9 mouse cellular contexts compared by ENCODE assay signal in the genomic region with DNA sequence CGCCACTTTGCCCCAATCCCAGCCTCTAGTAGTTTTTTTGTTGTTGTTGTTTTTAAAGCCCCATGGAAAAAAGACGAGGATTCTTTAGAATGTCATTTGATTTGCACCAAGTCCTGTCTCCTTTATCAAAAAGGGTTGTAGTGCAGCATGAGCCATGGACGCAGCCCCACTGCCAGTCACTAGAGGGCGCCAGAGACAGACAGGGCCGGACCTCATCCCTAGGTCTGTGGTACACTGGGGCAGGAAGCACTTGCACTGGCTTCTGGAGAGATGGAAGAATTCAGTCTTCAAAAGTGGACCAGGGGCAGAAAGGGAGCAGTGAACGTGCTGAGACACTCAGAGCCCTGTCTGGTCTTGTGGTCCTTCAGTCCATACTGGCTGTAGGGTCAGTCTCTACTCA. TPM values are rescaled to one million over a fixed set of nuclear protein-coding genes. Genes with fewer than 3 reads are reported as not detected.
DNase-seq lines count a peak whose midpoint lies in the region; ATAC-seq and TF ChIP-seq lines count a peak whose summit lies in the region.
"Had no signal": no experiment of that assay in that cellular context is flagged by ENCODE, and none has a peak within 500 bp of the region (broad histone marks: within the 10 kb centered on the region; RNA-seq: fewer than 3 reads in every experiment).

No protein-coding gene starts in this region.

- DNase-seq in midbrain, embryonic 11.5 days (ENCODE audit: low spot score, missing footprints), result peak; percentile 99
- peak; percentile 90 for DNase-seq in embryo, embryonic 10 days (ENCODE audit: low spot score)
- peak; percentile 98 for DNase-seq in heart, adult 11 months
- peak; percentile 94 for DNase-seq in kidney, postnatal 10 days
- DNase-seq in thymus, adult 2 months, result peak; percentile 89

- H3K4me1 ChIP-seq in midbrain, embryonic 11.5 days (ENCODE audit: control insufficient read depth, insufficient read depth, low read length), result peaks cover 12% of the 10 kb centered on the region
- H3K4me1 ChIP-seq in midbrain, embryonic 15.5 days, result peaks cover 30% of the 10 kb centered on the region
- H3K4me1 ChIP-seq in liver, embryonic 12.5 days, result peaks cover 37% of the 10 kb centered on the region
- H3K4me1 ChIP-seq in neural tube, embryonic 15.5 days, result peaks cover 31% of the 10 kb centered on the region
- peaks cover 14% of the 10 kb centered on the region for H3K4me1 ChIP-seq in thymus, adult 2 months (replicated peaks; ENCODE audit: control insufficient read depth, insufficient read depth, low read length)

- no peak overlapping the region for H3K4me3 ChIP-seq in midbrain, embryonic 11.5 days (ENCODE audit: low read depth, low read length)
- H3K4me3 ChIP-seq in midbrain, embryonic 15.5 days, result no peak overlapping the region
- H3K4me3 ChIP-seq in liver, embryonic 12.5 days, result no peak overlapping the region
- H3K4me3 ChIP-seq in neural tube, embryonic 15.5 days (replicated peaks), result 0 out of 2 replicates have a peak overlapping the region, but pooled peaks have one; percentile 4
- no peak overlapping the region for H3K4me3 ChIP-seq in thymus, adult 2 months (ENCODE audit: control insufficient read depth, insufficient read depth, low read length)

- H3K27me3 ChIP-seq in midbrain, embryonic 11.5 days (ENCODE audit: control insufficient read depth, insufficient read depth, low read length), result no peaks in the 10 kb centered on the region
- H3K27me3 ChIP-seq in midbrain, embryonic 15.5 days (replicated peaks), result no peaks in the 10 kb centered on the region
- H3K27me3 ChIP-seq in liver, embryonic 12.5 days (replicated peaks), result no peaks in the 10 kb centered on the region
- no peaks in the 10 kb centered on the region for H3K27me3 ChIP-seq in neural tube, embryonic 15.5 days (replicated peaks)
- no peaks in the 10 kb centered on the region for H3K27me3 ChIP-seq in thymus, adult 2 months (ENCODE audit: control insufficient read depth, insufficient read depth, low read length)
- H3K27me3 ChIP-seq: embryonic facial prominence, embryonic 12.5 days had no signal

- no peak overlapping the region for H3K9ac ChIP-seq in midbrain, embryonic 11.5 days (ENCODE audit: low read length)
- H3K9ac ChIP-seq in midbrain, embryonic 15.5 days, result no peak overlapping the region
- no peak overlapping the region for H3K9ac ChIP-seq in liver, embryonic 12.5 days
- no peak overlapping the region for H3K9ac ChIP-seq in neural tube, embryonic 15.5 days (replicated peaks)
- H3K9ac ChIP-seq: embryonic facial prominence, embryonic 12.5 days had no signal

- no peak for TF ChIP-seq POLR2A in thymus, adult 2 months (IDR thresholded peaks at IDR 0.05; ENCODE audit: control insufficient read depth, extremely low read depth, insufficient read depth, low read length, poor library complexity)

- WGBS in midbrain, embryonic 11.5 days, result 41% methylated on average over 6 of the region's 6 CpGs
- 35% methylated on average over 6 of the region's 6 CpGs for WGBS in midbrain, embryonic 15.5 days
- WGBS in liver, embryonic 12.5 days (ENCODE audit: insufficient replicate concordance), result 25% methylated on average over 6 of the region's 6 CpGs
- 40% methylated on average over 6 of the region's 6 CpGs for WGBS in neural tube, embryonic 15.5 days
- 29% methylated on average over 6 of the region's 6 CpGs for WGBS in thymus, adult 2 months

- H3K9me3 ChIP-seq in midbrain, embryonic 11.5 days (ENCODE audit: control insufficient read depth, low read length), result no peaks in the 10 kb centered on the region
- no peaks in the 10 kb centered on the region for H3K9me3 ChIP-seq in midbrain, embryonic 15.5 days
- no peaks in the 10 kb centered on the region for H3K9me3 ChIP-seq in liver, embryonic 12.5 days (replicated peaks)
- H3K9me3 ChIP-seq in neural tube, embryonic 15.5 days (replicated peaks), result no peaks in the 10 kb centered on the region
- H3K9me3 ChIP-seq: embryonic facial prominence, embryonic 12.5 days had no signal

- no peak for ATAC-seq in midbrain, embryonic 11.5 days (ENCODE audit: low FRiP score)
- ATAC-seq in midbrain, embryonic 15.5 days (replicated peaks), result no peak
- ATAC-seq in liver, embryonic 12.5 days, result no peak
- no peak for ATAC-seq in neural tube, embryonic 15.5 days (ENCODE audit: low FRiP score)

- peaks cover 39% of the 10 kb centered on the region for H3K36me3 ChIP-seq in midbrain, embryonic 11.5 days (ENCODE audit: control insufficient read depth, insufficient read depth, low read length)
- peaks cover 36% of the 10 kb centered on the region for H3K36me3 ChIP-seq in midbrain, embryonic 15.5 days (replicated peaks)
- peaks cover 63% of the 10 kb centered on the region for H3K36me3 ChIP-seq in liver, embryonic 12.5 days
- peaks cover 48% of the 10 kb centered on the region for H3K36me3 ChIP-seq in neural tube, embryonic 15.5 days
- peaks cover 28% of the 10 kb centered on the region for H3K36me3 ChIP-seq in thymus, adult 2 months (ENCODE audit: control insufficient read depth, insufficient read depth, low read length)

- TF ChIP-seq CTCF in thymus, adult 2 months (IDR thresholded peaks at IDR 0.05; ENCODE audit: borderline replicate concordance, control insufficient read depth, extremely low read depth, insufficient read depth, low read length, poor library complexity), result peak; percentile 95

- no peak overlapping the region for H3K4me2 ChIP-seq in midbrain, embryonic 11.5 days
- H3K4me2 ChIP-seq in midbrain, embryonic 15.5 days, result no peak overlapping the region
- no peak overlapping the region for H3K4me2 ChIP-seq in liver, embryonic 12.5 days
- H3K4me2 ChIP-seq in neural tube, embryonic 15.5 days, result no peak overlapping the region

- no peak overlapping the region for H3K27ac ChIP-seq in midbrain, embryonic 11.5 days (ENCODE audit: low read depth, low read length)
- no peak overlapping the region for H3K27ac ChIP-seq in midbrain, embryonic 15.5 days
- 0 out of 2 replicates have a peak overlapping the region, but pooled peaks have one; percentile 91 for H3K27ac ChIP-seq in liver, embryonic 12.5 days
- H3K27ac ChIP-seq in neural tube, embryonic 15.5 days (replicated peaks), result no peak overlapping the region
- H3K27ac ChIP-seq in thymus, adult 2 months (ENCODE audit: control insufficient read depth, insufficient read depth, low read length), result no peak overlapping the region

RNA-seq across cellular contexts. Expression of a gene that starts 3.3 kb away (rescaled TPM):
- polyA plus RNA-seq in midbrain, embryonic 11.5 days (2014; fragmentation: Nextera tagmentation; extraction: Ambion mirVana), result 276 and 281 TPM in 2 replicates
- 697 and 717 TPM in 2 replicates for polyA plus RNA-seq in midbrain, embryonic 15.5 days (2015; fragmentation: Nextera tagmentation; extraction: Ambion mirVana)
- polyA plus RNA-seq in liver, embryonic 12.5 days (2016; fragmentation: Nextera tagmentation; extraction: Ambion mirVana), result 248 and 262 TPM in 2 replicates
- polyA plus RNA-seq in neural tube, embryonic 15.5 days (2015; fragmentation: Nextera tagmentation; extraction: Ambion mirVana), result 605 and 615 TPM in 2 replicates
- 242 and 260 TPM in 2 replicates for polyA plus RNA-seq in thymus, adult 2 months (2012; rRNA removed)

RNA-seq across cellular contexts. Expression of a gene that starts 8.4 kb away (rescaled TPM):
- 20.8 and 21.8 TPM in 2 replicates for polyA plus RNA-seq in midbrain, embryonic 11.5 days (2014; fragmentation: Nextera tagmentation; extraction: Ambion mirVana)
- polyA plus RNA-seq in midbrain, embryonic 15.5 days (2015; fragmentation: Nextera tagmentation; extraction: Ambion mirVana), result 56.5 and 58.2 TPM in 2 replicates
- 4.0 and 4.3 TPM in 2 replicates for polyA plus RNA-seq in liver, embryonic 12.5 days (2016; fragmentation: Nextera tagmentation; extraction: Ambion mirVana)
- polyA plus RNA-seq in neural tube, embryonic 15.5 days (2015; fragmentation: Nextera tagmentation; extraction: Ambion mirVana), result 55.5 and 59.0 TPM in 2 replicates
- polyA plus RNA-seq in thymus, adult 2 months (2012; rRNA removed), result 4.4 and 6.8 TPM in 2 replicates

RNA-seq across cellular contexts. Expression of a gene that starts 14.4 kb away (rescaled TPM):
- polyA plus RNA-seq in midbrain, embryonic 11.5 days (2014; fragmentation: Nextera tagmentation; extraction: Ambion mirVana), result 55.6 and 65.9 TPM in 2 replicates
- 61.9 and 66.8 TPM in 2 replicates for polyA plus RNA-seq in midbrain, embryonic 15.5 days (2015; fragmentation: Nextera tagmentation; extraction: Ambion mirVana)
- 50.4 and 55.9 TPM in 2 replicates for polyA plus RNA-seq in liver, embryonic 12.5 days (2016; fragmentation: Nextera tagmentation; extraction: Ambion mirVana)
- polyA plus RNA-seq in neural tube, embryonic 15.5 days (2015; fragmentation: Nextera tagmentation; extraction: Ambion mirVana), result 56.8 and 70.2 TPM in 2 replicates
- 227 and 277 TPM in 2 replicates for polyA plus RNA-seq in thymus, adult 2 months (2012; rRNA removed)

RNA-seq across cellular contexts. Expression of a gene that starts 15.4 kb away (rescaled TPM):
- polyA plus RNA-seq in midbrain, embryonic 11.5 days (2014; fragmentation: Nextera tagmentation; extraction: Ambion mirVana), result 56.0 and 62.2 TPM in 2 replicates
- 10.0 and 12.3 TPM in 2 replicates for polyA plus RNA-seq in midbrain, embryonic 15.5 days (2015; fragmentation: Nextera tagmentation; extraction: Ambion mirVana)
- polyA plus RNA-seq in liver, embryonic 12.5 days (2016; fragmentation: Nextera tagmentation; extraction: Ambion mirVana), result 23.6 and 25.4 TPM in 2 replicates
- polyA plus RNA-seq in neural tube, embryonic 15.5 days (2015; fragmentation: Nextera tagmentation; extraction: Ambion mirVana), result 9.8 and 19.8 TPM in 2 replicates
- 85.6 and 87.4 TPM in 2 replicates for polyA plus RNA-seq in thymus, adult 2 months (2012; rRNA removed)

RNA-seq across cellular contexts. Expression of a gene that starts 33.1 kb away (rescaled TPM):
- polyA plus RNA-seq in midbrain, embryonic 11.5 days (2014; fragmentation: Nextera tagmentation; extraction: Ambion mirVana), result 43.6 and 44.4 TPM in 2 replicates
- 54.5 and 56.7 TPM in 2 replicates for polyA plus RNA-seq in midbrain, embryonic 15.5 days (2015; fragmentation: Nextera tagmentation; extraction: Ambion mirVana)
- 19.0 and 21.4 TPM in 2 replicates for polyA plus RNA-seq in liver, embryonic 12.5 days (2016; fragmentation: Nextera tagmentation; extraction: Ambion mirVana)
- polyA plus RNA-seq in neural tube, embryonic 15.5 days (2015; fragmentation: Nextera tagmentation; extraction: Ambion mirVana), result 43.3 and 46.1 TPM in 2 replicates
- 118 and 131 TPM in 2 replicates for polyA plus RNA-seq in thymus, adult 2 months (2012; rRNA removed)
